Mouse (Mus musculus) bone marrow macrophage, adult 2 months (primary cell): ENCODE results near the gene Sspo. TPM values are rescaled to one million over a fixed set of nuclear protein-coding genes. Genes with fewer than 3 reads are reported as not detected.

Experiments
- H3K27ac ChIP-seq: 2 replicates; pipeline ENCODE4 v1.5.1; 2012; ENCODE audit warnings: low read depth, low read length; ENCODE audit not compliant: insufficient read depth
- H3K4me1 ChIP-seq: 2 replicates; pipeline ENCODE4 v1.6.1; 2012; ENCODE audit warnings: low read length; ENCODE audit not compliant: control insufficient read depth, insufficient read depth
- H3K4me3 ChIP-seq: 2 replicates; pipeline ENCODE4 v1.5.1; 2012; ENCODE audit warnings: mild to moderate bottlenecking, low read length, moderate library complexity; ENCODE audit not compliant: insufficient read depth
- CTCF ChIP-seq: IDR thresholded peaks from 2 replicates; pipeline ENCODE4 v1.5.1; 2012; ENCODE audit warnings: low read depth, mild to moderate bottlenecking, low read length, moderate library complexity
- POLR2A ChIP-seq: IDR thresholded peaks from 2 replicates; pipeline ENCODE4 v1.6.1; 2012; ENCODE audit warnings: mild to moderate bottlenecking, low read depth, low read length, borderline replicate concordance
- polyA plus RNA-seq: library from polyadenylated mRNA; stranded (reverse); fragments of >200 nt; gene quantifications from 2 replicates; pipeline ENCODE4 v1.2.4, GENCODE M21; 2012; ENCODE audit not compliant: missing spikeins, insufficient read depth, insufficient read length

The Sspo gene
- polyA plus RNA-seq, 1 experiment = 0.11 TPM

- TF ChIP-seq POLR2A (no peak), CTCF (no peak)
- H3K4me1 ChIP-seq = peaks cover 11% of the 10 kb centered on the region
- peak within 1 kb of the TSS; percentile 69 for H3K4me3 ChIP-seq
- peak within 1 kb of the TSS; percentile 74 for H3K27ac ChIP-seq
Measured at GRCm38 (mm10) chr6:48445181-48446101, 2.6 kb upstream of the Sspo start, which contains the start of gene Zfp467. Gene Zfp467, minus strand, starts transcription at chr6:48445825.

GRCm38 (mm10) chr6:48446256-48446655, 1.8 kb upstream of the Sspo start:
- peaks cover 11% of the 10 kb centered on the region for H3K4me1 ChIP-seq
- no peak for TF ChIP-seq POLR2A
- TF ChIP-seq CTCF = no peak
- H3K27ac ChIP-seq = no peak overlapping the region
- H3K4me3 ChIP-seq = peak overlapping the region; percentile 69; the same call in 1 of the 2 replicates

- TF ChIP-seq CTCF = no peak
- TF ChIP-seq POLR2A = no peak
- no peak overlapping the region for H3K27ac ChIP-seq
- H3K4me1 ChIP-seq = peaks cover 11% of the 10 kb centered on the region
- no peak overlapping the region for H3K4me3 ChIP-seq
Measured at GRCm38 (mm10) chr6:48446896-48447295, 1.1 kb upstream of the Sspo start.

- Histone ChIP-seq H3K4me1 (peaks cover 7% of the 10 kb centered on the region), H3K27ac (no peak overlapping the region), H3K4me3 (no peak overlapping the region)
- no peak for TF ChIP-seq POLR2A
- TF ChIP-seq CTCF = no peak
Measured at GRCm38 (mm10) chr6:48448527-48448926, 498 bp downstream of the Sspo start.

- no peak overlapping the region for H3K4me3 ChIP-seq
- peaks cover 5% of the 10 kb centered on the region; the same call in 1 of the 2 replicates for H3K4me1 ChIP-seq
- TF ChIP-seq POLR2A (no peak), CTCF (no peak)
- H3K27ac ChIP-seq = no peak overlapping the region
Measured at GRCm38 (mm10) chr6:48452151-48452550, 4.1 kb downstream of the Sspo start.

GRCm38 (mm10) chr6:48452771-48453170, 4.7 kb downstream of the Sspo start:
- no peak for TF ChIP-seq POLR2A
- no peak for TF ChIP-seq CTCF
- Histone ChIP-seq H3K4me1 (peaks cover 5% of the 10 kb centered on the region; the same call in 1 of the 2 replicates), H3K4me3 (no peak overlapping the region), H3K27ac (no peak overlapping the region)

GRCm38 (mm10) chr6:48464966-48465679, 17.1 kb downstream of the Sspo start:
- Histone ChIP-seq H3K27ac (no peak overlapping the region), H3K4me1 (no peaks in the 10 kb centered on the region), H3K4me3 (no peak overlapping the region)
- TF ChIP-seq POLR2A = no peak
- no peak for TF ChIP-seq CTCF

- Histone ChIP-seq H3K27ac (no peak overlapping the region), H3K4me1 (no peaks in the 10 kb centered on the region), H3K4me3 (no peak overlapping the region)
- TF ChIP-seq CTCF (no peak), POLR2A (no peak)
Measured at GRCm38 (mm10) chr6:48466715-48467114, 18.7 kb downstream of the Sspo start.

- TF ChIP-seq POLR2A (no peak), CTCF (no peak)
- no peaks in the 10 kb centered on the region for H3K4me1 ChIP-seq
- no peak overlapping the region for H3K4me3 ChIP-seq
- H3K27ac ChIP-seq = no peak overlapping the region
Measured at GRCm38 (mm10) chr6:48467490-48467889, 19.5 kb downstream of the Sspo start.
